Mouse (Mus musculus) bone marrow macrophage, adult 2 months (primary cell): ENCODE results near the gene Fam129a. TPM values are rescaled to one million over a fixed set of nuclear protein-coding genes. Genes with fewer than 3 reads are reported as not detected.

Source experiments
- H3K27ac ChIP-seq: 2 replicates; pipeline ENCODE4 v1.5.1; 2012; ENCODE audit warnings: low read depth, low read length; ENCODE audit not compliant: insufficient read depth
- H3K4me1 ChIP-seq: 2 replicates; pipeline ENCODE4 v1.6.1; 2012; ENCODE audit warnings: low read length; ENCODE audit not compliant: control insufficient read depth, insufficient read depth
- H3K4me3 ChIP-seq: 2 replicates; pipeline ENCODE4 v1.5.1; 2012; ENCODE audit warnings: mild to moderate bottlenecking, low read length, moderate library complexity; ENCODE audit not compliant: insufficient read depth
- CTCF ChIP-seq: IDR thresholded peaks from 2 replicates; pipeline ENCODE4 v1.5.1; 2012; ENCODE audit warnings: low read depth, mild to moderate bottlenecking, low read length, moderate library complexity
- POLR2A ChIP-seq: IDR thresholded peaks from 2 replicates; pipeline ENCODE4 v1.6.1; 2012; ENCODE audit warnings: mild to moderate bottlenecking, low read depth, low read length, borderline replicate concordance
- polyA plus RNA-seq: library from polyadenylated mRNA; stranded (reverse); fragments of >200 nt; gene quantifications from 2 replicates; pipeline ENCODE4 v1.2.4, GENCODE M21; 2012; ENCODE audit not compliant: missing spikeins, insufficient read depth, insufficient read length

Gene Fam129a
- polyA plus RNA-seq, 1 experiment: 56.4 TPM

GRCm38 (mm10) chr1:151766166-151766565 lies 195.2 kb downstream of the Fam129a start:
- Histone ChIP-seq H3K27ac (no peak overlapping the region), H3K4me1 (no peaks in the 10 kb centered on the region), H3K4me3 (no peak overlapping the region)
- TF ChIP-seq CTCF: no peak

DNA sequence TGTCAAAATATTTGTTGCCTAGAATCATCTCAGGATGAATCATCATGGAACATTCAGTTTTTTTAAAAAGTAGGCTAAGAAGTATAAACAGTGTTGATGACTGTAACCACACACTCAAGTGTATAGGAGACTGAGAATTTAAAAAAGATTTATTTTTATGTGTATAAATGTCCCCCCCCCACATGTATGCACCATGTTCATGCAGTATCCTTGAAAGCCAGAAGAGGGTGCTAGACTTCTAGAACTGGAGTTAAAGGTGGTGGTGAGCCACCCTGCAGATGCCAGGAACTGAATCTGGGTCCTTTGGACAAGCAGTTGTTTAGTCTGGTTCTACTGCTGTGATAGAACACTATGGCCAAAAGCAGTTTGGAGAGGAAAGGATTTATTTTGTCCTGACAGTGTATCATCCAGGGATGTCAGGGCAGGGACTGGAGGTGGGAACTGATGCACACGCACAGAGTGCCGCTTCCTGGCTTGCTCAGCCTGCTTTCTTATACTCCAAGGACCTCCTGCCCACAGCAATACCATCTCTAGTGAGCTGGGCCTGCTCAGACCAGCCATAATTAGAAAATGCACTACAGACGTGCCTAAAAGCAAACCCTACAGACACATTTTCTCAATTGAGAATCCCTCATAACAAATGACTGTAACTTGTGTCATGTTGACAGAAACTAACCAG lies 196.1 kb downstream of the Fam129a start:
- TF ChIP-seq CTCF: no peak
- TF ChIP-seq POLR2A: no peak
- Histone ChIP-seq H3K27ac (no peak overlapping the region), H3K4me1 (no peaks in the 10 kb centered on the region), H3K4me3 (no peak overlapping the region)

DNA sequence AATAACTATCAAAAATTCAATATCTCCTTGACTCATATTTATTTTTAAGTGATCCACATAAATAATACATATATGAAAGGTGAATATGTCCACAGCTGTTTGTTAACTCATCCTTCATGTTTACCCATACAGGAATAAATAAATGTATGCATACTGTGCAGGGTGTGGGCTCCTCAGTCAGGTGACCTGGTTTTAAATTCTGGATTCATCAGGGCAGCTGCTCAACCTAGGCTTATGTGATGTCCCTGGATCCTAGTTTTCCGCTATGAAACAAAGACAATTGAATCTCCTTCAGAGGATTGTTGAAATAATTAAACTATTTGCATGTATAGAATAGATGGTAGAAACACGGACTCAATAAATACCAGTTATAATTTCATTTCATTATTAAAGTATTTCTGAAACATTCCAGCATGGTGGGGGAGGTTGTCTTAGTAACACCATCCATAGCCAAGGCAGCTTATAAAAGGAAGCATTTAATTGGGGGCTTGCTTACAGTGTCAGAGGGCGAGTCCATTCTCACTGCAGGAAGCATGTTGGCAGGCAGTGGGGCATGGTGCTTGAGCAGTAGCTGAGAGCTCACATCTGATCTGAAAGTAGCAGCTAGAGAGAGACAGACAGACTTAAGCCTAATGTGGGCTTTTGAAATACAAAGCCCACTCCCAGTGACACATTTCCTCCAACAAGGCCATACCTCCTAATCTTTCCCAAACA lies 198.4 kb downstream of the Fam129a start:
- Histone ChIP-seq H3K4me1 (no peaks in the 10 kb centered on the region), H3K27ac (no peak overlapping the region), H3K4me3 (no peak overlapping the region)
- TF ChIP-seq POLR2A: no peak
- TF ChIP-seq CTCF: no peak

Other genes with a start within 250 kb of the Fam129a start
- 115 and 122 TPM in 2 replicates for gene Ivns1abp, start 226.7 kb upstream of the Fam129a start, polyA plus RNA-seq
- 17.3 and 17.4 TPM in 2 replicates for gene Swt1, start 142.7 kb upstream of the Fam129a start, polyA plus RNA-seq
- 41.4 and 42.2 TPM in 2 replicates for gene Trmt1l, start 142.6 kb upstream of the Fam129a start, polyA plus RNA-seq
- 36.2 and 39.6 TPM in 2 replicates for gene Rnf2, start 70.2 kb upstream of the Fam129a start, polyA plus RNA-seq
- gene Edem3, start 184.2 kb downstream of the Fam129a start, polyA plus RNA-seq: 19.6 and 23.3 TPM in 2 replicates